Mouse (Mus musculus) gastrocnemius, adult 8-10 months (tissue): ENCODE results near the gene Ube2h. TPM values are rescaled to one million over a fixed set of nuclear protein-coding genes. Genes with fewer than 3 reads are reported as not detected.

ENCODE experiments used
- DNase-seq, 2 experiments: peaks; one replicate each; pipeline ENCODE4 v3.0.0; 2022; ENCODE audit warnings: low spot score in 2 of 2
- total RNA-seq, 4 experiments: library from RNA; stranded (reverse); gene quantifications; 2 replicates each; pipeline ENCODE4 v1.2.4; 2022

The Ube2h gene
- total RNA-seq, 4 experiments from 2014 or later: 47.9 to 63.1 (median 52.5) TPM

GRCm38 (mm10) chr6:30299683-30300082 lies 4.7 kb downstream of the Ube2h start:
- DNase-seq: no peak

GRCm38 (mm10) chr6:30299116-30299515 lies 5.2 kb downstream of the Ube2h start:
- DNase-seq: no peak

GRCm38 (mm10) chr6:30292579-30292978 lies 11.8 kb downstream of the Ube2h start:
- no peak for DNase-seq

GRCm38 (mm10) chr6:30287958-30288357 lies 16.4 kb downstream of the Ube2h start:
- peak; percentile 9 to 50 for DNase-seq

- no peak for DNase-seq
Measured at GRCm38 (mm10) chr6:30286642-30287041, 17.7 kb downstream of the Ube2h start.

GRCm38 (mm10) chr6:30284177-30284576 lies 20.2 kb downstream of the Ube2h start:
- DNase-seq: no peak

GRCm38 (mm10) chr6:30282361-30282760 lies 22.0 kb downstream of the Ube2h start:
- DNase-seq: no peak

- no peak for DNase-seq
Measured at GRCm38 (mm10) chr6:30278374-30278773, 26.0 kb downstream of the Ube2h start.

- no peak for DNase-seq
Measured at GRCm38 (mm10) chr6:30276882-30277281, 27.5 kb downstream of the Ube2h start.

GRCm38 (mm10) chr6:30276375-30276774 lies 28.0 kb downstream of the Ube2h start:
- DNase-seq: no peak

- no peak for DNase-seq
Measured at GRCm38 (mm10) chr6:30275159-30275847, 29.0 kb downstream of the Ube2h start.

GRCm38 (mm10) chr6:30272911-30273310 lies 31.4 kb downstream of the Ube2h start:
- no peak for DNase-seq

- DNase-seq: no peak
Measured at GRCm38 (mm10) chr6:30272338-30272905, 31.9 kb downstream of the Ube2h start.

GRCm38 (mm10) chr6:30269846-30270245 lies 34.5 kb downstream of the Ube2h start:
- no peak for DNase-seq

- DNase-seq: no peak
Measured at GRCm38 (mm10) chr6:30267486-30267885, 36.9 kb downstream of the Ube2h start.

GRCm38 (mm10) chr6:30265402-30265801 lies 38.9 kb downstream of the Ube2h start:
- DNase-seq: no peak

- DNase-seq: no peak
Measured at GRCm38 (mm10) chr6:30263053-30263452, 41.3 kb downstream of the Ube2h start.

GRCm38 (mm10) chr6:30259271-30259670 lies 45.1 kb downstream of the Ube2h start:
- DNase-seq: no peak

- DNase-seq: no peak
Measured at GRCm38 (mm10) chr6:30257962-30258361, 46.4 kb downstream of the Ube2h start.

GRCm38 (mm10) chr6:30255846-30256245 lies 48.5 kb downstream of the Ube2h start:
- no peak for DNase-seq

- DNase-seq: no peak
Measured at GRCm38 (mm10) chr6:30252271-30253010, 51.9 kb downstream of the Ube2h start.

GRCm38 (mm10) chr6:30248708-30249107 lies 55.6 kb downstream of the Ube2h start:
- no peak for DNase-seq

GRCm38 (mm10) chr6:30245940-30246339 lies 58.4 kb downstream of the Ube2h start:
- no peak for DNase-seq
